Mouse (Mus musculus): Measurements from ENCODE around the gene Rbm7. TPM values are rescaled to one million over a fixed set of nuclear protein-coding genes. Genes with fewer than 3 reads are reported as not detected.
A peak's percentile ranks its signal among the peaks of the same experiment; 100 is the strongest.
"Not testable (repeated sequence)": the region's sequence is repeated elsewhere in the genome, so short reads cannot be mapped to it uniquely, and the experiment has no call there.

Rbm7 gene
- 107 and 111 TPM in 2 replicates for polyA plus RNA-seq (2014; fragmentation: Nextera tagmentation; extraction: Ambion mirVana)

DNA sequence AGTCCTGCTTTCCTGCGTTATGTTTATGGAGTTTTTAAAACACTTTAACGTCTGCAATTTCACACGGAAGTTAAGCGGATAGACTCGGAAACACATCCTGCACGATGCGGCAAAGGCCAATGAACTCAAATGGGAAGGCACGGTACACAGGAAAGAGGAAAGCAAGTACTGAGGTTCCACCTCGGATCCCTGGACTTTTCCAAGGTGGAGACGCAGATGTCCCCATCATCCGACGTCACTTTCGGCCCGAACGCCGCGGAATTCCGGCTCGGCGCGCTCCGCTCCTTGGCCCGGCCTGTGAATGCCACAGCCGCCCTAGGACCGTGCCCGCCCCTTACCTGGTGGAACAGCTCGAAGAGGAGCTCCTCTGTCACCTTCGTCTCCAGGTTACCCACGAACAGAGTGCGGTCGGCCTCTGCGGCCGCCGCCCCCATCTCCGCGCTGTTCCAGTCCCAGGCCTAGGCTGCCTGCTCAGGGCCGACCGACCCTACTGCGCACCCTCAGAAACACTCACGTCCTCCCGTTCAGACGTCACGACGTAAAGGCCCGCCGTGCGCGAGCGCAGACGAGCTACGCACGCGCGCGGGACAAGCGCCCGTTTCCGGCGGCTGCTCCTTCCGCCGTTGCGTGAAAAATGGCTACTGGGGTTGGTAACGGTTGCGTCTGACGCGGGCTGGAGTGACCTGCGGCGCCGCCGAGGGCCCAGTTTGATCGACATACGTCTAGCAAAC, at the start of gene Rbm7, which contains the start of gene Gm5617:
Gene Rbm7 (minus strand): TSS at position 483 of the 731 bp plus-strand sequence.
Gene Gm5617 (plus strand): TSS at position 626 of the 731 bp plus-strand sequence.
- H3K9ac ChIP-seq (ENCODE audit: low read length) = peak within 1 kb of the TSS; percentile 96
- H3K9me3 ChIP-seq (replicated peaks; ENCODE audit: control insufficient read depth, low read length) = no peaks in the 10 kb centered on the region
- peaks cover 15% of the 10 kb centered on the region for H3K4me1 ChIP-seq (ENCODE audit: control insufficient read depth, insufficient read depth, low read length)
- H3K27ac ChIP-seq (ENCODE audit: low read depth, low read length) = peak within 1 kb of the TSS; percentile 91
- ATAC-seq = peak; percentile 100
- peak within 1 kb of the TSS; percentile 86 for H3K4me2 ChIP-seq (ENCODE audit: low read length)
- no peaks in the 10 kb centered on the region for H3K27me3 ChIP-seq (replicated peaks; ENCODE audit: control insufficient read depth, insufficient read depth, low read length)
- WGBS = under 1% methylated on average over 72 of the region's 72 CpGs
- peaks cover 33% of the 10 kb centered on the region for H3K36me3 ChIP-seq (ENCODE audit: control insufficient read depth, insufficient read depth, low read length)
- H3K4me3 ChIP-seq (ENCODE audit: low read depth, low read length) = peak within 1 kb of the TSS; percentile 86
- peak; percentile 98 for DNase-seq (ENCODE audit: low spot score)

DNA sequence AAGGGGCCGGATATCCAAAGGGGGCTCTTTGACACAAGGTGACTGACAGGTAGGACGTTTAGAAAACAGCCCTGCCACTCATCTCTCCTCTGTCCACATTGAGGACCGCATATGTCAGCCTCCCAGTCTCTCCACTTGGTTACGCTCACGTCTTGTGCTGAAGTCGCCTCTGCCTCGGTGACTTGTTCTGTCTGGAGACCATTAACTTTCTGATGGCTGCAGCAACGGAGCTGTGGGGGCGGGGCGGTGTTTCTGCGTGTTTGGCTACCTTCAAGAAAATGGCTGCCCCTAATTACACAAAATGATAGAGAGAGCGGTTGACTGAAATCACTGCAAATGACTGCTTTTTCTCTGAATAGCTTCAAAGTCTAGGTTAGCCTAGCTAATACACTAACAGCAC, 43.6 kb upstream of the Rbm7 start:
- Histone ChIP-seq H3K9ac (ENCODE audit: low read length) (no peak overlapping the region; the same call in 1 of the 2 replicates), H3K27me3 (replicated peaks; ENCODE audit: control insufficient read depth, insufficient read depth, low read length) (no peaks in the 10 kb centered on the region), H3K4me1 (ENCODE audit: control insufficient read depth, insufficient read depth, low read length) (0 out of 2 replicates have a peak, but pooled peaks cover 4% of the 10 kb centered on the region), H3K27ac (ENCODE audit: low read depth, low read length) (no peak overlapping the region), H3K36me3 (ENCODE audit: control insufficient read depth, insufficient read depth, low read length) (no peaks in the 10 kb centered on the region), H3K9me3 (replicated peaks; ENCODE audit: control insufficient read depth, low read length) (0 out of 2 replicates have a peak, but pooled peaks cover 11% of the 10 kb centered on the region), H3K4me2 (ENCODE audit: low read length) (peak overlapping the region; percentile 53), H3K4me3 (ENCODE audit: low read depth, low read length) (peak overlapping the region; percentile 24)
- DNase-seq (ENCODE audit: low spot score) (peak; percentile 67), ATAC-seq (peak; percentile 44; the same call in 1 of the 2 replicates)
- 8% methylated on average over 12 of the region's 12 CpGs for WGBS

DNA sequence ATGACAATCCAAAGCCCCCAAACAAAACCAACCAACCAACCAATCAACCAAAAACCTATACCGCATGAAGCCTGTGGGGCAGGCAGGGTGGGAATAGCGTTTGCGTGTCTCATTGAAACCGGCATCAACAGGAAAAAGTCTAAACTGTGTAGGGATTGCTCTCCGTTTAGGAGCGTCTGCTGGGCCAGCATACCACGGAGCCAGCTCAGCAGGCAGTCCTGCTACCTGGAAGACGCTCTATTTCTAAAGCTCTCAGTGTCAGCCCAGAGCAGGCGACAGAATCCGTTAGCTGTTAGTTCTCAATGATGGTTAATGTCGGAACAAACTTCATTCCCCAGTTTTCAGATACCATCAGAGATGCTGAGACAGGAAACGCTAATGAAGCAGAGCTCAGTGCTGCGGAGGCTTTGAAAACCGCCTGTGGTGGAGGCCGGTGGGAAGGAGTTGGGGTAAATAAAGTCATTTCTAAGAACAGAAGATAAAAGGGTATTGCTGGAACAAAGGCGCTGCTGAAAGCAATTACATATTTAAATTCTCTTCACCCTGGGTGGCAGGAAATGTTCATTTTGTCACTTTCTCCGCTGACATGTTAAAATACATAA, 43.0 kb upstream of the Rbm7 start:
- H3K27me3 ChIP-seq (replicated peaks; ENCODE audit: control insufficient read depth, insufficient read depth, low read length) = no peaks in the 10 kb centered on the region
- no peak overlapping the region for H3K27ac ChIP-seq (ENCODE audit: low read depth, low read length)
- peak overlapping the region; percentile 43 for H3K9ac ChIP-seq (ENCODE audit: low read length)
- peak overlapping the region; percentile 24 for H3K4me3 ChIP-seq (ENCODE audit: low read depth, low read length)
- peak overlapping the region; percentile 53 for H3K4me2 ChIP-seq (ENCODE audit: low read length)
- 1% methylated on average over 17 of the region's 17 CpGs for WGBS
- H3K9me3 ChIP-seq (replicated peaks; ENCODE audit: control insufficient read depth, low read length) = 0 out of 2 replicates have a peak, but pooled peaks cover 11% of the 10 kb centered on the region
- no peaks in the 10 kb centered on the region for H3K36me3 ChIP-seq (ENCODE audit: control insufficient read depth, insufficient read depth, low read length)
- H3K4me1 ChIP-seq (ENCODE audit: control insufficient read depth, insufficient read depth, low read length) = 0 out of 2 replicates have a peak, but pooled peaks cover 4% of the 10 kb centered on the region
- DNase-seq (ENCODE audit: low spot score) (peak; percentile 41), ATAC-seq (0 out of 2 replicates have a peak, but pooled peaks have one; percentile 46)

DNA sequence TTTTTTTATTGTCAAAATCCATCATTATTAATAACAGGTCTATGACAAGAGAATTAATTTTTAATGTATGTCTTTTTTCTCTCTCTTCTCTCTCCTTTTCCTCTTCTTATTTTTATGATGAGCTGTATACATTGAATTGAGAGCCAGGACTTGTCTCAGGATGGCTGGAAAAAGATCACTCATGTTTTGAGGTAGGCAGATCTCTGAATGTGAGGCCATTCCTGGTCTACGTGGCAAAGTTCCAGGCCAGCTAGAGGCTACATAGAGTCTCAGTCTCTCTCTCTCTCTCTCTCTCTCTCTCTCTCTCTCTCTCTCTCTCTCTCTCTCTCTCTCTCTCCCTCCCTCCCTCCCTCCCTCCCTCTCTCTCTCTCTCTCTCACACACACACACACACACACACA, 42.5 kb upstream of the Rbm7 start:
- H3K27ac ChIP-seq (ENCODE audit: low read depth, low read length); H3K4me2 ChIP-seq (ENCODE audit: low read length); H3K4me3 ChIP-seq (ENCODE audit: low read depth, low read length); H3K4me1 ChIP-seq (ENCODE audit: control insufficient read depth, insufficient read depth, low read length); H3K36me3 ChIP-seq (ENCODE audit: control insufficient read depth, insufficient read depth, low read length); H3K27me3 ChIP-seq (replicated peaks; ENCODE audit: control insufficient read depth, insufficient read depth, low read length); H3K9ac ChIP-seq (ENCODE audit: low read length); ATAC-seq: not testable (repeated sequence)
- 0 out of 2 replicates have a peak, but pooled peaks cover 11% of the 10 kb centered on the region for H3K9me3 ChIP-seq (replicated peaks; ENCODE audit: control insufficient read depth, low read length)
- 10% methylated on average over 1 of the region's 1 CpGs for WGBS
- DNase-seq (ENCODE audit: low spot score) = peak; percentile 57

DNA sequence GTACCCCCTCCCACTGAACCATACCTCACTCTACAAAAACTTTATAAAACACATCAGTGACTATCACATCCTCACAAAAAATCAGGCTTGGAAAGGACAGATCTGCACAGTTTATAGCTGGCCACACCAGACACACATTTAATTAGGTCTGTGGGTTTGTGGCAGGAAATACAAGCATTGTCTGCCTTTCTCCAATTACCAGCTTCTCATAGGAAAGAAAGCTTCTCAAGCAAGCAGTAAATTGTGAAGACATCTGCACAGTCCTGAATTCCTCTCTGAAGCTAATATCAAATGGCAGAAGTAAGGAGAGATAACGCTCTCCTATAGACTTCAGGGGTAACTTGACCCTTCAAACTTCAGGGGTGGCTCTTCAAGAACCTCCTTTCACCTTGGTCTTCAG, 41.3 kb upstream of the Rbm7 start:
- Histone ChIP-seq H3K36me3 (ENCODE audit: control insufficient read depth, insufficient read depth, low read length) (no peaks in the 10 kb centered on the region), H3K9me3 (replicated peaks; ENCODE audit: control insufficient read depth, low read length) (0 out of 2 replicates have a peak, but pooled peaks cover 3% of the 10 kb centered on the region), H3K9ac (ENCODE audit: low read length) (no peak overlapping the region), H3K4me3 (ENCODE audit: low read depth, low read length) (no peak overlapping the region), H3K27ac (ENCODE audit: low read depth, low read length) (no peak overlapping the region), H3K27me3 (replicated peaks; ENCODE audit: control insufficient read depth, insufficient read depth, low read length) (no peaks in the 10 kb centered on the region), H3K4me2 (ENCODE audit: low read length) (no peak overlapping the region), H3K4me1 (ENCODE audit: control insufficient read depth, insufficient read depth, low read length) (0 out of 2 replicates have a peak, but pooled peaks cover 4% of the 10 kb centered on the region)
- whole genome bisulfite sequencing = 80% methylated on average over 1 of the region's 1 CpGs
- DNase-seq (ENCODE audit: low spot score) (no peak), ATAC-seq (no peak)

DNA sequence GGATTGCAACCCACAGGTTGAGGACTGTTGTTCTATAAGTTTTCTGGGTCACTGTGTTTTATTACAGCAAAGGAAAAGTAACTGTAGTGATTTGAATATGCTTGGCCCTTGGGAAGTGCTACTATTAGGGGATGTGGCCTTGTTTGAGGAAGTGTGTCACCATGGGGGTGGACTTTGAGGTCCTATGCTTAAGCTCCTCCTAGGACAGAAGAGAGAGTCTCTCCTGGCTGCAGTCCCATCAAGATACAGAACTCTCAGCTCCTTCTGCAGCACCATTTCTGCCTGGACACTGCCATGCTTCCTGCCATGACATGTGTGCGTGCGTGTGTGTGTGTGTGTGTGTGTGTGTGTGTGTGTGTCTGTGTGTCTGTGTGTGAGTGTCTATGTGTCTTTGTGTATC, 37.6 kb upstream of the Rbm7 start:
- Histone ChIP-seq H3K36me3 (ENCODE audit: control insufficient read depth, insufficient read depth, low read length) (no peaks in the 10 kb centered on the region), H3K27me3 (replicated peaks; ENCODE audit: control insufficient read depth, insufficient read depth, low read length) (no peaks in the 10 kb centered on the region), H3K4me1 (ENCODE audit: control insufficient read depth, insufficient read depth, low read length) (no peaks in the 10 kb centered on the region), H3K4me3 (ENCODE audit: low read depth, low read length) (no peak overlapping the region), H3K4me2 (ENCODE audit: low read length) (no peak overlapping the region), H3K9me3 (replicated peaks; ENCODE audit: control insufficient read depth, low read length) (no peaks in the 10 kb centered on the region), H3K9ac (ENCODE audit: low read length) (no peak overlapping the region), H3K27ac (ENCODE audit: low read depth, low read length) (no peak overlapping the region)
- ATAC-seq = no peak
- DNase-seq (ENCODE audit: low spot score) = no peak
- WGBS = 88% methylated on average over 2 of the region's 2 CpGs

DNA sequence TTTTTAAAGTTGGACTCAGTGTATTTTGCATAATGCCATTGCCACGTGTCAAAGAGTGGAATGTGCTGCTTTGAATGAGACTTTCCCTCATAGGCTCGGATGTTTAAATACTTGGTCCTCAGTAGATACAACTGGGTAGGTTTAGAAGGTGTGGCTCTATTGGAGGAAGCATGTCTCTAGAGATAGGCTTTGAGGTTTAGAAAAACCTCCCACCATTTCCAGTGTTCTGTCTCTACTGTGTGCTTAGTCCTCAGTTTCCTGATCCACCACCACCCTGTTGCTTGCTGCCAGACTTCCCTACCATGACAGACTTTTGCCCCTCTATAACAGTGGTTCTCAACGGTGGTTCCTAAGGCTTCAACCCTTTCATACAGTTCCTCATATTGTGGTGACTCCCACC, 37.1 kb upstream of the Rbm7 start:
- H3K4me1 ChIP-seq (ENCODE audit: control insufficient read depth, insufficient read depth, low read length) = no peaks in the 10 kb centered on the region
- no peaks in the 10 kb centered on the region for H3K36me3 ChIP-seq (ENCODE audit: control insufficient read depth, insufficient read depth, low read length)
- no peak overlapping the region for H3K4me3 ChIP-seq (ENCODE audit: low read depth, low read length)
- H3K27me3 ChIP-seq (replicated peaks; ENCODE audit: control insufficient read depth, insufficient read depth, low read length) = no peaks in the 10 kb centered on the region
- no peak overlapping the region for H3K9ac ChIP-seq (ENCODE audit: low read length)
- DNase-seq (ENCODE audit: low spot score) = no peak
- H3K27ac ChIP-seq (ENCODE audit: low read depth, low read length) = no peak overlapping the region
- ATAC-seq = no peak
- no peaks in the 10 kb centered on the region for H3K9me3 ChIP-seq (replicated peaks; ENCODE audit: control insufficient read depth, low read length)
- H3K4me2 ChIP-seq (ENCODE audit: low read length) = no peak overlapping the region
- WGBS = 68% methylated on average over 3 of the region's 3 CpGs

DNA sequence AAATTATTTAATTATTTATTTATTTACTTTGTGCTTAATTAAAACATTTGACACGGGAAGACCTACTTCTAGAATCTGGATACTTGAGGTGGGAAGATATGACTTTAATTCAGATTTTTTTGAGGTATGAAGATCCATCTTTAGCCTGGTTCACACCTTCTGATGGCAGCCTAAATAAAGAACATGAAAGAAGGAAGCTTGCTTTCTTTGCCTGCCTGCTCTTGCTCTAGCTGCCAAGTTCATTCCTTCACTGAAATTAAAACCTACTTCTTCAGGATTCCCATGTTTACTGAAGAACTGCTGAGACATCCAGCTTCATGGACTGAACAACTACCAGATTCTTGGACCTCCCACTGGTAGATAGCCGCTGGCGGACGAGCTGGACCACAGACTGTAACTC, 36.2 kb upstream of the Rbm7 start:
- Histone ChIP-seq H3K27me3 (replicated peaks; ENCODE audit: control insufficient read depth, insufficient read depth, low read length) (no peaks in the 10 kb centered on the region), H3K9ac (ENCODE audit: low read length) (no peak overlapping the region), H3K4me3 (ENCODE audit: low read depth, low read length) (no peak overlapping the region), H3K4me2 (ENCODE audit: low read length) (no peak overlapping the region), H3K9me3 (replicated peaks; ENCODE audit: control insufficient read depth, low read length) (no peaks in the 10 kb centered on the region), H3K36me3 (ENCODE audit: control insufficient read depth, insufficient read depth, low read length) (no peaks in the 10 kb centered on the region), H3K27ac (ENCODE audit: low read depth, low read length) (no peak overlapping the region), H3K4me1 (ENCODE audit: control insufficient read depth, insufficient read depth, low read length) (no peaks in the 10 kb centered on the region)
- 86% methylated on average over 4 of the region's 4 CpGs for WGBS
- ATAC-seq (no peak), DNase-seq (ENCODE audit: low spot score) (no peak)

DNA sequence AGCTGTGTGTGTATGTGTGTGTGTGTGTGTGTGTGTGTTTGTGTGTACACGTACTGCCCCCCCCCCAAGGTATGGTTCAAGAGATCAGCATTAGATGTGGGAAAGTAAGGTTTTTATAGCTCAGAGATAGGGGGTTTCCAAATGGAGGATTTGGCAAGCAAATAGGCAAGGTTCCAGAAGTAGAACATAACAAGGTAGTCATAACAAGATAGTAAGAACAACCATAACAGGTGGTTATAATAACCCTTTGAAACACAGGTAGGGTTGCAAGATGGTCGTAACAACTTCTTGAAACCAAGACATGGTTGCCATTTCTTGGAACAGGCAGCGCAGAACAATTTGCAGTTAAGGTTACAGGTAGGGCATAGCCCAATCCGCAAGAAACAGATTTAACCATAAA, 31.4 kb upstream of the Rbm7 start:
- no peak for DNase-seq (ENCODE audit: low spot score)
- H3K9ac ChIP-seq (ENCODE audit: low read length) = no peak overlapping the region
- no peaks in the 10 kb centered on the region for H3K36me3 ChIP-seq (ENCODE audit: control insufficient read depth, insufficient read depth, low read length)
- H3K27ac ChIP-seq (ENCODE audit: low read depth, low read length) = no peak overlapping the region
- H3K4me2 ChIP-seq (ENCODE audit: low read length) = no peak overlapping the region
- no peak for ATAC-seq
- H3K9me3 ChIP-seq (replicated peaks; ENCODE audit: control insufficient read depth, low read length) = no peaks in the 10 kb centered on the region
- WGBS = 93% methylated on average over 4 of the region's 4 CpGs
- no peaks in the 10 kb centered on the region for H3K4me1 ChIP-seq (ENCODE audit: control insufficient read depth, insufficient read depth, low read length)
- no peaks in the 10 kb centered on the region for H3K27me3 ChIP-seq (replicated peaks; ENCODE audit: control insufficient read depth, insufficient read depth, low read length)
- no peak overlapping the region for H3K4me3 ChIP-seq (ENCODE audit: low read depth, low read length)

Measured in forebrain, embryonic 14.5 days (tissue).